Mouse (Mus musculus) mature B cell (primary cell): Measurements from ENCODE around the gene Grn.

Source experiments
- in situ Hi-C: fragments of 300-500 bp; cut with MboI; formaldehyde crosslinking; loops from 2 replicates; pipeline ENCODE4 v1.14.3; 2019

The Grn gene

DNA sequence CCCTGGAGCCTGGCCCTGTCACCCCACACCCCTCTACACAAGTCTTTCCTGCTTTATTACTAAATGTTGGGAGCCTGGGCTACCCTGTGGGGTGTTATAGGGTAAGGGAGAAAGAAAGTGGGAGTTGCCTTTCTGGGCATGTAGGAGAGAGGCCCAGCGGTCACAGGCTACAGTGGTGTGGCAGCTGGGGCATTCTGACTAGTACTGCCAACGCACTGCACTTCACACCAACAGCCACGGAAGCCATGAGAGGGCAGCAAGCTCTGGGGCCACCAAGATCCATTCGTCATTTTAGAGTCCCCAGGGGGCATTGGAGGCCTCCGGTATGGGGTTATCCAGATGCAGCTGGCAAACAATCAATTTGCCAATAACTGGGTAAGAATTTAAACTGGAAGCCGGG lies 12.0 kb downstream of the Grn start:
- in situ Hi-C loops: no loop called here

DNA sequence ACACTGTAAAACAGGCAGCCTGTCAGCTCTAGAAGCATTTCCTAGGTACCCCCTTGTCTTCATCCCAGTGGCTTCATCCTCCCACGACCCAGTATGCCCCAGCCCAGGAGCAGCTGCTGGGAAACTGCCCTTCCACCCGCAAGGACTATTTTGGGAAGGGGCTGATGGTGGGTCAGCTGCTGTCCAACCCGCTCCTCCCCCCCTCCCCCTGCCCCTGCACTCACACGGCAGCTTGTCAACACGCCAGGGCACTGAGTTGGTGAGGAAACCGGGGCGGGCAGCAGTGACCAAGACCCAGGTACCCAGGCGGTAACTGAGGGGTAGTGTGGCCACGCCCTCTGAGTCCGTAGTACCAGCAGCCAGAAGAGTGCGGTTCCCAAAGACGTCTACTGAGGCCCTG lies 13.6 kb downstream of the Grn start:
- in situ Hi-C loops: no loop called here

DNA sequence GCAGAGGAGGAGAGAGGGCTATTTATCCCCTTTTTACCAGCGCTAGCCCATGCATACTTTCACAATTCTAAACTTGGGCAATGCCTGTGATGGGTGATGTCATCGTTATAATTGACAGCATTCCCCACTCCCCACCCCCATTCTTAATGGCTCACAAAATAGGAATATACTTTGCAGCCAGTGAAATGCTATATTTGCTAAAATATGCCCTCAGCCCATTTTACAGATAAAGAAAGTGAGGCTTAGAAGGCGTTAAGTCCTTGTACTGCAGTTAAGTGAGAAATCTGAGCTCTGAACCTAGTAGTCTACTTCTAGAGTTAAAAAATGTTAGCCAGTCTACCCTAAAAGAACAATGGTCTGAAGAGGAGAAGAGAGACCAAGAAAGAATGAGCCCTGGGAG lies 14.2 kb downstream of the Grn start:
- in situ Hi-C loops: no loop called here

DNA sequence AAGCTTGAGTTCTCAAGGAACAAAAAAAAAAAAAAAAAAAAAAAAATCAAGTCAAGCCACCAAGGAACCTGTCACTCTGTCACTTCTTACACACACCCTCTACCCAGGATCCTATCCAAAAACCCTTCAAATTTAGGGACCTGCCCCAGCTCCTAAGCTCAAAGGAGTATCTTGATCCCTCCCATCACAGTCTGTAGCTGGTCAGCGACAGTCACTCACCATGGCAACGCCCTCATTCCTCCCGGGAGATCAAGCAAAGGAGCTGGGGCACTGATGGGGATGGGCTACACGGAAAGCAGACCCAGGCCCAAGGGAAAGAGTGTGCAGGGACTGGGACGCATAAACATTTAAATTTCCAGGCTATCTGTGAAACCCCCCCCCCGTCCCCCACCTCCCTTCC lies 14.7 kb downstream of the Grn start:
- in situ Hi-C loops: no loop called here

DNA sequence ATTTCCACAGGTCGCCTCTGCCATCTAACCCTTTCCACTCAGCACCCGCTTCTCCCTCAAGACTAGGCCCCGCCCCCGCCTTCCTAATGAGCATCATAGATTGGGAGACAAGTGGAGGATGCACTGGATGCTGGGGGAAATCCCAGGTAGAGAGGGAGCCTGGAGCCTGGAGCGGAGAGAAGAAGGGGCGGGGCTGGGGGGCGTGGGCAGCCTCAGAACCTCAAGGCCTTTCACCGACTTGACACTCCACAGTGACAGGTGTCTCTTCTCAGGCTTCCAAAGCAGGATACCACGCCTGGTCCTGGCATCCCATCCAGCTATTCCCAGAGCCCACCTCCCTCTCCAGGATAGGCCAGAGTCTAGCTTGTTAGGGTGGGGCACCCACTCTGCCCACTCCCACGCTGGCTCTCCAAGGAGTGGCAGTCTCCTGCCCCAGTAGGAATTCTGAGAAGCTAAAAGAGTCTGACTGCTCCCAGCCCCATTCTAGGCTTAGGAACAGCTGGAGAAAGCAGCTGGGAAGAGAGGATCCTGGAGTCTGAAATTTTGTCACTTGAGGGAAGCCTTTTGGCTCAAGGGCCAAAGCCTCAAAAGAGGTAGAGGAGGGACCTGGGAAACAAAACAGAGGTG lies 15.3 kb downstream of the Grn start:
- in situ Hi-C loops: no loop called here

DNA sequence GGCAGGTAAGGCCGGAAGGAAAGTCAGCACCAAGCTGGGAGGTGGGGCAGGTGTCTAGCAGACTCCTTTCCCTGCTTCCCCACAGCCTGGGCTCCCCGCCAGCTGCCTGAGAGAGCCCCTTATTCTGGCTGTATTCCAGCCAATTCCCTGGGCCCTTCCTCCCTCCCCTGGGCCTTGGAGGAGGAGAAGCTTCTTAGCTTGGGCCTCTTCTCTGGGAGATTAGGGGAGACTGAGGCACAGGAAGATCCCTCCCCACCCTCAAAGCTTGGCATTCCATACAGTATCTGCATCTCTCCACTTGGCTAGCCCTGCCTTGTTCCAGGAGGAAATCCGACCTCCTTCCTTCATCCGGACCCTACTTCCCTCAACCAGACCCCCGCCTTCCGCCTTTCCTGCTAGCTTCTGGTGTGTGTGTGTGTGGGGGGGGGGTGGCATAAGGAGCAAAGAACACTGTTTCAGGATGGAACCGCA lies 15.8 kb downstream of the Grn start:
- in situ Hi-C loops: no loop called here

DNA sequence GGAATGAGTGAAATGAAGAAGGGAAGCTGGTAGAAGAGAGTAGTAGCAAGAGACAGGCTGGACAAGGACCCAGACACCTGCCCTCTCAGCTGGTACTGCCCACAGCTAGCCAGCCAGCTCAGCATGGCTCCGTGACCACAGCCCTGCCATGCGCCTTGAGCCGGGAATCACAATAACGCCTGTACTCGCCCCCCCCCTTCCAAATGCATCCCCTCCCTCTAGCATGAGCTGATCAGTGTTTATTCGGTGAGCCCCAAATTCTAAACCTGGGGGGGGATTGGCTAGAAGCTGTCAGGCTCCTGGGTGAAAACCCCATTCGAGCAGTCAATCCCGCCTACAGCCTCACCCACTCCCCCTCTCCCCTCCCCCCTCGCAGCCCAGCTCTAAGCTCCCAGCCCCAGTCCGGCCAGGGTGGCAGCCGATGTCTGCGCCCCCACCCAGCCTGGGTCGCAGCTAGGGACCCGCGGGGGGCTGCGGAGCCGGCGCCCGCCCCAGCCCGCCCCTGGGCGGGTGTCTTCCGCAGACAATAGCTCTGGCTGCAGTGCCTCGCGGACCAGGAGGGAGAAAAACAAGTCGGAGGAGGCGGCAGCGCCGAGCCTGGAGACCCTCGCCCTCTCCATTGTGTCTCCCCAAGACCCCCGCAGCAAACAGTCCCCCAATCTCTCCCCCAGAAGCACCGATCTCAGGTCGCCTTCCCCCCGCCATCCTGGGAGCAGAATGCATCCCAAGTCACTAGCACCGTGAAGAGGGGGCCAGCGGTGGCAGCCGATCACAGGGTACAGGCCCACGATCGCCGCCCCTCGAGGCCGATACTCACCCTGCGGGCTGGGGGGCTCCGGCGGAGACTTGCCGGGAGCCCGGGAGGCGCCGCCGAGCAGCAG lies 16.7 kb downstream of the Grn start:
- in situ Hi-C loops: no loop called here

DNA sequence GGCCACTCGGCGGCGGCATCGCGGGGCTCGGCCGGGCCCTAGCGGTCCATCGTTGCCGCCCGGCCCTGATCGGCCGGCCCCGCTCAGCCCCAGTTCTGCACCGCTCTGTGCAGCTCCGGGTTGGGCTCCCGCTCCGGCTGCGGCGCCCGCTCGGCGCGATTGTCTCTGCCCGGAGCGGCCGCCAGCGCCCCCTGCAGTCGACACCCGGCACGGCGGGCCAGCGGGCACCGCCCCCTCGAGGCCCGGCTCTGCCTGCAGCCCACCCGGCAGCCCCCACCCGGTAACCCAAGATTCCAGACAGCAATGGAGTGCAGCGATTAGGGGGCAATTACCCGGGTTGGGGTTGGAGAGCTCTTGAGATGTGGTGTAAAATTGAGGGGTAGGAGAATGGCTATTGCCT lies 17.4 kb downstream of the Grn start, which contains the start of gene Fam171a2:
Gene Fam171a2 (minus strand): TSS at position 186 of the 400 bp plus-strand sequence.
- in situ Hi-C loops: no loop called here

DNA sequence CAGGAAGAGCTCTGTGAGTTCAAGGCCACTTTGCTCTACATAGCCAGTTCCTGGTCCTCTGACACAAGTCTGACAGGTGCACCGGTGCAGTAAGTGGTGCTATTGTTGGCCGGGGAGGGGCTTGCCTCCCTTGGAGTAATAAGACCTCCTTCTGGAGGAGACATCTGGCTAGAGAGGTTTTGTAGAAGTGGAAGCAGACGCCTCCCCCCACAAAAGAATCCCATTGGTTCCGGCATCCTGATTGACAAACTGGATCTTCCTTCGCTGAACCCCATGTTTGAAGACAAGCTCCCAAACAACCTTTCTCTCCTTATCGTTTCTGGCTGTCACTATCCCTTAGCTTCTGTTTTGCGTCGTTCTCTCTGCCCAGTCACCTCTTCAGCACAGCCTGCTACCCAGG lies 18.2 kb downstream of the Grn start:
- in situ Hi-C loops: no loop called here

DNA sequence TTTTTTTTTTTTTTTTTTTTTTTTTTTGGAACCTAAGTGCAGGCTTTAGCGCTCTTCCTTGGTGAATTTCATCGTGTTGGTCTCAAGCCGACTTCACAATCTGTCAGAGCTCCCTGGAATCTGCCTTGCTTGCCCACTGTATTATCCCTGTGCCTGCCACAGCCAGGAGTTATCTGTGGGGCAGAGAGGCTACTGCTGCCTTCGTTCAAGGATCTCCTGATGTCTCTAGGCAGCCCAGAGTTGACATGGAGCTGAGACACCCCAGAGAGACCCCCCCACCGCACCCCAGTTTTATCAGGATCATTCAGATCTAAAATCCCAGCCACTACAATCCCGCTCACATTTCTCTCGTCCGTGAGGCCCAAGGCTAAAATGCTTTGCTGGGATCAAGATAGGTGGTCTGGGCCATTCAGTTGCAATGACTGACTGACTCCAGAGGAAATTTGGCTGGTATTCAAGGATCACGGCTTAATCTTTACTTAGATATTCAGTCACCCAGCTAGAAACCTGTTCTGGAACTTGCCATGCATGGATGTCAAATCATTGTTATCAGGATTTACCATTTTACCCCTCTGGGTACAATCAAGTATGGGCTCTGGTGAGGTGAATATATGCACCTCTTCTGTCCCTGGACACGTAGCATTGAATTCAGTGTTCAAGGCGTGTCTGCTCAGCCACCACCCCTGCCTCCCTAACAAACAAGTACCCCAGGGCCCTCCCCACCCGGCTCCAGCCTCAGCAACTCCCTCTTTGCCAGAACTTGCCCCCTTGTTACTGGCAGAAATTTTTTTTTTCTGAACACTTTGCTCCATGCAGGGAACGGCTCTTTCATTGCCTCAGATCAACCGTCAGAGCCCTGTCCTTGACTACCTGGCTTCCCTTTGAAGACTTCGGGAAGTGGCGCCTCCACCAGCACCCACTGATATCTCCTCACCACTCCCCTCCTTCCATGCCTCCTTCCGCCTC lies 19.2 kb downstream of the Grn start:
- in situ Hi-C loops: no loop called here

DNA sequence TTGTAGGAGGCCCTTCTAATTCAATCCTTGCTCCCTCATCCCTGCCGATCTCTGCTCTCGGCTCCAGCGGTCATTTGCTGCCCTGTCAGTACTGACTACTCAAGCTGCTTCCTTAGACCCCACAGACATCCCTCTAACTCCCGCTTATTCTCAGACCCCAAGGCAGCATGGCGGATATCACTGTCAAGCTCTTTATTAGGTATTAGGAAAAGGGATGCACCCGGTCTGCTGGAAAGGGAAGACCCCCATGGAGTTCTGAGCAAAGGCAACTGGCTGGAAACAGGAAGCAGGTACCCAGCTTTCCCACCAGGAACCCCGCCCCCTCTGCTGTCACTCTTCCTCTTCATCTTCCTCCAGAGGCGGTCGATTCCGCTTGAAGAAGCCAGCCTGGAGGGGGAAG lies 23.0 kb downstream of the Grn start:
- in situ Hi-C loops: no loop called here

DNA sequence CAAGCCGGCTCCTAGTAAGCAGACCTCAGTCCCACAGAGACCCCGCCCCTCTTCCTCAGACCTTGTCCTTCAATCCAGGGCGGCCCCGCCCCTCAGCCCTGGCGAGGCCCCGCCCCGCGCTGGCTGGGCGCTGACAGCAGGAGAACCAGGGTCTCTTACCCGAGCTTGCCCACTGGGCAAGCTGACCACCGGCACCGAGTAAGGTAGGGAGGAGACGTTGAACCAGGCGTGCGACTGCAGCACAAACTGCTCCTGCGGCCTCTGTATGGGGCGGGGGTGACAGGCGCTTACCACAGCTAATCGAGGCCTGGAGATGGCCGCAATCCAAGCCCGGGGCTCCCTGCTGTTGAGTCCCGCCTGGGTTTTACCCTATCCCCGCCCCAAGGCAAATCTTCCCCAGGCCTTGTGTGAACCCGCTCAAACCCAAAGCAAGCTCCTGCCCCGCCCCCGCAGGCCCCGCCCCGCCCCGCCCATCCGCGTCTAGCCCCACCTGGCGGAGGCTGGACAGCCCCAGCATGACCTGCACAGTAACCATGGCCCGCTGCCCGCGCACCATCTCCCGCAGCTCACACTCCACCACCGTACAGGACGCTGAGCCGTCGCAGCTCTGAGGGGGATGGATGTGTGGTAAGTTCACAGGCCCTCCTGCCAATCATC lies 25.8 kb downstream of the Grn start:
- in situ Hi-C loops: no loop called here

DNA sequence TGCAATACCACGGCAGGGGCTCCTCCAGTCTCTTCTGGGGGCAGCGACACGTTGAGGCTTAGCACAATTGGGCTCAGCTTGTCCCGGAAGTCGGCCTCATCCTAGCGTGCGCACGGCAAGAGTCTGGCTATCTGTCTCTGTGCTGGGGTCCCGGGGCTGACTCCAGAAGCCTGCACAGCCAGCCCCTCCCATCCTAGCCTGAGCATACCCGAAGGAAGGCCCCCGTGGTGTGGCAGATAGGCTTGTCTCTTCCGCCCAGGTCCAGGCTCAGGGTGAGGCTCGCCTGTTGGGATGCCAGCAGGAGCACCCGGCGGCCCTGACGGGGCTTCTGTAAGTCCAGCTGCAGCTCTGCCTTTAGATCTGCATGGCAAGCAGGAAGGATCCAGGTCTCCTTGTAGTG lies 30.4 kb downstream of the Grn start:
- in situ Hi-C loops: no loop called here

DNA sequence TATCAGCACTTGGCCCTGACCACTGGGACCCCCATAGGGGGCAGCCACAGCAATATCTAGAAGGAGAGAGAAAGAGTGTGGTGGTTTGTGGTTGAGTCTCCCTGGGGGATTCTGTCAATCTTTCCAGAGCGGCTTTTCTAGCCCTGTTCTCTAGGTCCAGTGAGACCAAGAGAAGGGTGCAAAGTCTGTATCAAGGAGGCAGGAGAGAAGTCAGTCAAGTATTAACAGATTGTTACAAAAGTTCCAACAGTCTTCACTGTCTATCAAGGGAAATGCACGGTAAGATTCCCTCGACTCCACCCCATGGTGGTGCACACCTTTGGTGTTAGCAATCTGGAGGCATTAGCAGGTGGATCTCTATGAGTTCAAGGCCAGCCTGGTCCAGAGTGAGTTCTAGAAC lies 31.6 kb downstream of the Grn start:
- in situ Hi-C loops: no loop called here

DNA sequence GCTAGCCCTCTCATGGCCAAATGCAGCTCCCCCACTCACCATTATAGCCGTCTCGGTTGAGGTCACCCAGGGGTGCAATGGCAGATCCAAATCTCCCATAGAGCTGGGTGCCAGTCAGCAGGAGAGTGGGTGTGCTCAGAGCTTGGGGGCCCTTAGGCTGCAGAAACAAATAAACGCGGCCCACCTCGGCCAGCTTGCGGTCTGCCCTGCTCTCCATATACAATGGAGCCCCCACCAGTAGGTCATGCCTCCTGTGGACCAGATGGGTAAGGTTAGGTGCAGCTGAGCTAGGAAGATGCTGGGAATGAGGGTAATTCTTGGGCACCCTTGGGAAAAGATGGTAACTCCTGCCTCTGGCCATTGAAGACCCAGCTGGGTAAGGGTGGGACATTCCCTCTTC lies 34.8 kb downstream of the Grn start:
- in situ Hi-C loops: no loop called here

DNA sequence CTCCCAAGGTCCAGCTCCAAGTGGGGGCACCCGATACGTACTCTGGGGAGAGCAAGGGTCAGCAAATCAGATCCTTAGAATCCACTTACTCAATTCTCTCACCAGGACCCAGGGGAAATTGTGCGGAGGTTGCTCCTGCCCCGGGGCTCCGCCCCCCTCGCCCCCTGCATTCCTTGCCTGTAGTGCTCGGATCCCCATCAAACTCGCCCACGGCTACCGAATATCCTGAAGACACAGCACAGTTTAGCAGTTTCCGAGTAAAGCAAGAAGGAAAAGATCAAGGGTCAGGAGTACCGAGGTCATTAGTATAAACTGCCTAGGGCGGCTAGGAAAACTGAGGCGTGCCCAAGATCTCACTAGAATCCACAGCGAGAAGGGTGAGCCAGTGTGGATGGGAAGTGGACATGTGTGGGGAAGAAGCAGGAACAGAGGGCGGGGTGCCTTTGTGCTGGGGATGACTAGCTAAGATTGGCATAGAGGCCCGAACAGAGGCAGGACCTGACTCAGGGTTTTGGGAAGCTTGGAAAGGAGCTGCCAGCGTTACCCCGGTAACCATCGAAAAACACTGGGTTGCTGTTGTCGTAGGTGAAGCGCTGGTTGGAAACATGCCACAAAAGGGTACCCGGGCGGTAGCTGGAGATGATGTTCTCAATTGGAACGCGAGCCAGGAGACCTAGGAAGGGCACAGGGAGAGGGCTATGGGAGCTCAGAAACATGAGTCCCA lies 35.8 kb downstream of the Grn start:
- in situ Hi-C loops: no loop called here

DNA sequence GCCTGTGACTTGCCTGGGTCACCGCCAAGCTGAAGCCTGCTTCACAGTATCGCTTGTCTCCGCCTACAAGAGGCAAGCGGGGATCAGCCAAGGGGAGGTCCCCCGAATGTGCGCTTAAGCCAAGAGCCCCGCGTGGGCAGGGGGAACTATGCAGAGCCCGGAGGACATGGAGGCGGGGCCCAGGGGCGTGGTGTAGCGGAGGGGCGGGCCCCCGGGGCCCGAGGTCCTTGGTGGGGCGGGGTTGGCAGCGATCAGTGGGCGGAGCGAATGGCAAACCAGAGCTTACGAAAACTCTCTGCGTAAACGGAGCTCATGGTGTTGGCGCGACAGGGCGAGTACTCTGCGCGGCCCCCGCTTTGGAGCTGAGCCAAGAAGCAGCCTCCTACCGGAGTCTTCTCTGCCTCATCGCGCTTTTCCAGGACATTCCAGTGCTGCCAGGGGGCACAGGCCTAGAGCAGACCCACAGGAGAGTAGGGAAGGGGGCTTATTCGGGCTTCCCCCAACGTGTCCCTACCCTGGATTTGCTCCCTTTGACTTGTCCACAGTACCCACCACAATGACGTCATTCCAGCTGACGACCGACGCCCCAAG lies 37.0 kb downstream of the Grn start:
- in situ Hi-C loops: no loop called here

DNA sequence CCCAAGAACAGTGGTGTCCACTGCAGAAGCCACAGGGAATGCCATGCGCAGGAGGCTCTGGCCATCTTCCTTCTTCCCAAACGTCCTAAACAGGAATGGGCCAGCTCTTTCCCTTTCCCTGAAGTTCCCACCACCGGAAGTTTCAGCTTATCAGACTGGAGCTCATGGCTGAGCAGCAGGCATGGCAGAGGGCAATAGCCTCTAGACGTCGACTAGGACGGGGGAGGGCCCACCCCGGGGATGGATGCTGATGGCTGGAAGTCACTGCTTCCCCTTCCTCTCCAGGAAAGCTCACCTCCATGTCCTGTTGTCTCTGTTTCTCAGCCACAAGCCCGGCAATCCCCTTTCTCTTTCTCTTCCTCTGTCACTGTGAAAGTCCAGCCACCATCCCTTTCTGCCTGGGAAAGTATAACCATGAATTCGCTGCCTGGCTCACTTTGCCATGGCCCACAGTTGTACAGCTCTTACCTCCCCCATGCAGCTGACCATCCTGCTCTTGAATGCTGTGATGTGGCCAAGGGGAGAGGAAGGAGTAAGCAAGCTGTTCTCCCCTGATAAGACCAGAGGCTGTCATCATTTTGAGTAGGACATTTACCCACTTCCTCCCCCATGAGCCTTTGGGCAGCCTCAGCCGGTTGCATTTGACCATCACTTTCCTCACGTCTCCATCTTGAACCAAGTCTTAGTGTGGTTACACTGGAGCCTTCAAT lies 39.7 kb downstream of the Grn start, which contains the start of gene Itga2b:
Gene Itga2b (minus strand): TSS at position 475 of the 710 bp plus-strand sequence.
- in situ Hi-C loops: no loop called here

DNA sequence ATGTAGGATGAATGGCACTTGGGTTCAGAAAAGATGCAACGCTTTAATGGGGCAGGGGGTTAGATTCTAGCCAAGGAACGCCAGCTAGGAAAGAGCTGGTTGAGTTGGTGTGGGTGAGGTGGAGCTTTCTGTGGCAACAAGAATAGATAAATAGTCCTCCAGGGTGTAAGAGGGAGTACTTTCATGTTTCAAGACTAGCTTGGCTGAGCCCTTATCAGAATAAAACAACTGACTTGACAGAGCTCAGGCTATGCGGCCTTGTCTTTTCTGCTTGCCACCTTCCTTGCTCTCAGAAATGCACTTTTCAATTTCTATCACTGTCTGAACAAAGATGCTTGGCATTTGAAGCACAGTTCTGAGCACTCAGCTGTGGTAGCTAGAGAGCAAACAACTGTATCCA lies 44.9 kb downstream of the Grn start:
- in situ Hi-C loops: no loop called here

DNA sequence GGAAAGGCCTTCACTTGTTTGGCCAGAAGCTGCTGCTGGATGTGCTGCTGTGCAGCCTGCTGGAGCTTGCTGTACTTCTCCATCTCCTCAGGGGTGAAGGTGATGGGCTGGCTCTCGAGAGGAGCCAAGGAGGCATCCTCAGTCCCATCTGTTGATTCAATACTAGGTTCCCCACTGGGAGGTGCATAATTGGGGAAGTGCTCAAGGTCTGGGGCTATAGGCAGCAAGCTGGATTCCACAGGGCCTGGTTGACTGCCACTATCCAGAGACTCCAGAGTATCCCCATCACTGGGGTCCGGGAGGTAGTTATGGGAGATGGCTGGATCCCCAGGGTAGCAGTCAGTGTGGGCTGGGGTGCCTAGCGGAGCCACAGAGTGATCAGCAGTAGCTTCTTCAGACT lies 48.6 kb downstream of the Grn start:
- in situ Hi-C loops: no loop called here
